Mouse (Mus musculus): ENCODE measurements around the gene Spr. TPM values are rescaled to one million over a fixed set of nuclear protein-coding genes. Genes with fewer than 3 reads are reported as not detected.

Gene Spr
- polyA plus RNA-seq, 1 experiment from 2014 or later, result 31.2 TPM

DNA sequence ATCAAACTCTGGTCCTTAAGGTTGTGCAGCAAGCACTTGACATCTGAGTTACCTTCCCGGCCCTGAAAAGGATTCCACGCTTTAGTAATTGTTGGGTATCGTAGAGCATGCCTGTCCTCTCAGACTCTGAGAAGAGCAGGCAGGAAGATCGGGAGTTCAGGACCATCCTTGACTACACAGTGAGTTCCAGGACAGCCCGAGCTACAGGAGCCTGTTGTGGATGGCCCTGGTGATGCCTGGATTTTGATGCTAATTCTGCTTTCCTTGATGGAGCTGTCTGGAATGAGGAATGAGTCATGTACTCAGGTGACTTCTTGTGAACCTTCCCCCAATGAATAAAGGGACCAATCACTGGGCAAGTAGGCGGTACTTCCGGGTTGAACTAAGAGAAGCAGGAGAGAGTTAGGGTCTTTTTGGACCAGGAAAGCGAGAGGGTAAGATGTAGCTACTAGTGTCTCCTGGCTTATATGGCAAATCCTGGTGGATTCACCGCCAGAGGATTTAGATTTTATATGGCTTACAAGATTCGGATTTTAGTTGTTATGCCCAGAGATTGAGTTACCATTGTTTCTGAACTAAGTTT, 32.4 kb downstream of the Spr start:
- Histone ChIP-seq H3K4me2 (replicated peaks) (no peak overlapping the region), H3K27me3 (no peaks in the 10 kb centered on the region), H3K9ac (no peak overlapping the region), H3K4me3 (no peak overlapping the region), H3K36me3 (no peaks in the 10 kb centered on the region), H3K4me1 (no peaks in the 10 kb centered on the region), H3K27ac (no peak overlapping the region), H3K9me3 (replicated peaks) (no peaks in the 10 kb centered on the region)
- ATAC-seq (ENCODE audit: low FRiP score), result no peak
- 85% methylated on average over 10 of the region's 10 CpGs for WGBS

DNA sequence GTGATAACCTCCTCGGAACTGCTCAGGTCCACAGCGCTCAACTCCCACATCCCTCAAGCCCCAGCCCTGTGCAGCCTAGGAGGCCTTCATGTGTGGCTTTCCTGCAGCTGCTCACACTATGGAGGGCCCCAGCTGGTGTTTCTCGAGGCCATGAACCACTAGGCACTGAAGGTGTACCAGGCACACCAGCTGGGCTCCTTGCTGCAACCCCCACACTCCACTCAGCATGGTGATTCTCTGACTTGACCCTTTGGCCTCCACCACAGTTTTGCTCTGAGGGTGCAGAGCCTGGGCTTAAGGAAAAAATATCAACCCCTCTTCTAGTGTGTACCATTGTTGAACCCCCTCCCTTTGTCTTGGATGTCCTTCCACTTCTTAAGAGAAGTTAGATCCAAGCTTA, 34.2 kb downstream of the Spr start:
- H3K4me3 ChIP-seq, result no peak overlapping the region
- no peaks in the 10 kb centered on the region for H3K36me3 ChIP-seq
- H3K27ac ChIP-seq, result no peak overlapping the region
- no peak for ATAC-seq (ENCODE audit: low FRiP score)
- no peak overlapping the region for H3K9ac ChIP-seq
- H3K4me1 ChIP-seq, result no peaks in the 10 kb centered on the region
- no peak overlapping the region for H3K4me2 ChIP-seq (replicated peaks)
- H3K27me3 ChIP-seq, result no peaks in the 10 kb centered on the region
- 72% methylated on average over 3 of the region's 3 CpGs for WGBS
- H3K9me3 ChIP-seq (replicated peaks), result no peaks in the 10 kb centered on the region

GRCm38 (mm10) chr6:85096441-85096840, 41.1 kb downstream of the Spr start:
- no peak overlapping the region for H3K4me3 ChIP-seq
- H3K4me1 ChIP-seq, result no peaks in the 10 kb centered on the region
- no peaks in the 10 kb centered on the region for H3K27me3 ChIP-seq
- H3K36me3 ChIP-seq, result no peaks in the 10 kb centered on the region
- H3K9ac ChIP-seq, result no peak overlapping the region
- ATAC-seq (ENCODE audit: low FRiP score), result no peak
- H3K4me2 ChIP-seq (replicated peaks), result no peak overlapping the region
- no peaks in the 10 kb centered on the region for H3K9me3 ChIP-seq (replicated peaks)
- 76% methylated on average over 2 of the region's 2 CpGs for WGBS
- no peak overlapping the region for H3K27ac ChIP-seq

GRCm38 (mm10) chr6:85087425-85087824, 50.1 kb downstream of the Spr start:
- Histone ChIP-seq H3K9me3 (replicated peaks) (no peaks in the 10 kb centered on the region), H3K36me3 (no peaks in the 10 kb centered on the region), H3K4me2 (replicated peaks) (no peak overlapping the region), H3K4me3 (no peak overlapping the region), H3K27me3 (no peaks in the 10 kb centered on the region), H3K9ac (no peak overlapping the region), H3K27ac (no peak overlapping the region), H3K4me1 (no peaks in the 10 kb centered on the region)
- ATAC-seq (ENCODE audit: low FRiP score), result no peak
- 88% methylated on average over 4 of the region's 4 CpGs for WGBS

GRCm38 (mm10) chr6:85086645-85087044, 50.9 kb downstream of the Spr start:
- no peak overlapping the region for H3K9ac ChIP-seq
- H3K4me2 ChIP-seq (replicated peaks), result no peak overlapping the region
- no peak overlapping the region for H3K27ac ChIP-seq
- H3K27me3 ChIP-seq, result no peaks in the 10 kb centered on the region
- no peaks in the 10 kb centered on the region for H3K9me3 ChIP-seq (replicated peaks)
- no peaks in the 10 kb centered on the region for H3K4me1 ChIP-seq
- H3K36me3 ChIP-seq, result no peaks in the 10 kb centered on the region
- no peak overlapping the region for H3K4me3 ChIP-seq
- no peak for ATAC-seq (ENCODE audit: low FRiP score)
- 72% methylated on average over 3 of the region's 3 CpGs for WGBS

Other genes starting within 250 kb of the Spr start
- gene Exoc6b, start 68.3 kb downstream of the Spr start, polyA plus RNA-seq (2016; fragmentation: Nextera tagmentation; extraction: Ambion mirVana), result 51.5 and 54.4 TPM in 2 replicates
- 0.27 TPM in 1 of 2 replicates, not detected in the other for gene Emx1, start 49.7 kb upstream of the Spr start, polyA plus RNA-seq (2016; fragmentation: Nextera tagmentation; extraction: Ambion mirVana)
- gene Sfxn5, start 195.7 kb upstream of the Spr start, polyA plus RNA-seq (2016; fragmentation: Nextera tagmentation; extraction: Ambion mirVana), result 6.8 and 10.0 TPM in 2 replicates
- gene Rab11fip5, start 236.9 kb upstream of the Spr start, polyA plus RNA-seq (2016; fragmentation: Nextera tagmentation; extraction: Ambion mirVana), result 10.6 and 12.1 TPM in 2 replicates

Measured in hindbrain, embryonic 12.5 days (tissue).